Mouse (Mus musculus): Measurements from ENCODE around the gene Stn1.

DNA sequence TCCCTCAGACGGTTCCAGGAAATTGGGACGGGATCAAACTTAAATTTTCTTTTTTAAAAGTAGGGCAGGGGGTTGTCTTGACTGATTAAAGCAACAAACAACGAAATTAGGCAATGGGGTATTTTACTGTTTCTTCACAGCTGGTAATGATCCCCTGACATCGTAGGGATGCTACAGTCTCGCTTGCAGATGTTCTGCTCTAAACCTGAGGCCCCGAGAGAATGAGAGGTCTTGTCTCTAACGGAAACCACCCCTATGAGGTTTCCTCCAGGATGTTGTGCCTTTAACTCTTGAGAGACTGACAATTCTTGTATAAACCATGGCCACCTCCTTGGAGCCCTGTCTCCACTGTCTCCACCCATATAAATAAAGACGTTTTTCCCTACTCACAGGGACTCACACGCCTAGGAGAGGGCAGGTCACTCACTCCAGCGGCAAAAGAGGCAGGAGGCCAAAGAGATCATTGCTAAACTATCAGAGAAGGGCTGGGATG, at the start of gene Stn1:
- TF ChIP-seq POLR2A (IDR thresholded peaks at IDR 0.05; ENCODE audit: borderline replicate concordance, extremely low read depth, insufficient read depth, insufficient read length, poor library complexity, severe bottlenecking) (no peak), CTCF (IDR thresholded peaks at IDR 0.05; ENCODE audit: borderline replicate concordance, extremely low read depth, insufficient read depth, insufficient read length) (no peak)

Data from brain, embryonic 14.5 days (tissue).